Mouse (Mus musculus) hindbrain, postnatal 0 days (tissue): ENCODE measurements around the gene Nrxn3. TPM values are rescaled to one million over a fixed set of nuclear protein-coding genes. Genes with fewer than 3 reads are reported as not detected.

Source experiments
- ATAC-seq: fragments of 200-750 bp; cut with Nextera tagmentation; 2 replicates; pipeline ENCODE4 v1.8.0; 2017; ENCODE audit warnings: mild to moderate bottlenecking, moderate TSS enrichment, moderate library complexity
- DNase-seq: peaks from one replicate; pipeline ENCODE4 v3.0.0-alpha.2; 2015; ENCODE audit warnings: low spot score
- H3K27ac ChIP-seq: fragments of 300-500 bp; sonication (generic); 2 replicates; pipeline ENCODE4 v1.5.1; 2014; ENCODE audit warnings: mild to moderate bottlenecking
- H3K27me3 ChIP-seq: fragments of 300-500 bp; sonication (generic); 2 replicates; pipeline ENCODE4 v1.6.1; 2014; ENCODE audit warnings: low read length, mixed read lengths; ENCODE audit not compliant: insufficient read depth
- H3K36me3 ChIP-seq: fragments of 300-500 bp; sonication (generic); 2 replicates; pipeline ENCODE4 v1.6.1; 2014; ENCODE audit warnings: low read length, mixed read lengths; ENCODE audit not compliant: insufficient read depth
- H3K4me1 ChIP-seq: fragments of 300-500 bp; sonication (generic); 2 replicates; pipeline ENCODE4 v1.6.1; 2014; ENCODE audit warnings: antibody characterized with exemption, low read length, mixed read lengths; ENCODE audit not compliant: insufficient read depth
- H3K4me2 ChIP-seq: fragments of 300-500 bp; sonication (generic); 2 replicates; pipeline ENCODE4 v1.6.1; 2014; ENCODE audit warnings: low read depth, mild to moderate bottlenecking, low read length, moderate library complexity, mixed read lengths
- H3K4me3 ChIP-seq: fragments of 300-500 bp; sonication (generic); 2 replicates; pipeline ENCODE4 v1.5.1; 2014; ENCODE audit warnings: low read length
- H3K9ac ChIP-seq: fragments of 300-500 bp; sonication (generic); replicated peaks from 2 replicates; pipeline ENCODE4 v1.6.1; 2014; ENCODE audit warnings: mild to moderate bottlenecking, low read length, moderate library complexity, mixed read lengths
- H3K9me3 ChIP-seq: fragments of 300-500 bp; sonication (generic); 2 replicates; pipeline ENCODE4 v1.6.1; 2016; ENCODE audit warnings: low read length, mixed read lengths
- CTCF ChIP-seq: IDR thresholded peaks from 2 replicates; pipeline ENCODE4 v1.5.1; 2016; ENCODE audit warnings: antibody characterized with exemption, control low read depth, low read depth
- WGBS: fragments of 180-500 bp; shearing (Covaris S2); extraction: QIAGEN DNeasy Blood & Tissue Kit; methylation state at CpG from one replicate; pipeline ENCODE4 v1.1.7; 2014; 5-methylcytosine and 5-hydroxymethylcytosine counted together
- polyA plus RNA-seq: library from polyadenylated mRNA; unstranded; fragments of >200 nt; fragmentation: Nextera tagmentation; extraction: Ambion mirVana; gene quantifications from 2 replicates; pipeline ENCODE4 v1.2.1, GENCODE M21; 2015
- total RNA-seq: library from RNA; depleted of rRNA; stranded (reverse); fragments of >200 nt; gene quantifications from 2 replicates; pipeline ENCODE4 v1.2.3, GENCODE M21; 2014

The Nrxn3 gene
- total and polyA plus RNA-seq, 2 experiments from 2014 or later = 87.8 to 103 TPM

GRCm38 (mm10) chr12:88801656-88802007 lies 79.0 kb downstream of the Nrxn3 start:
- 18% methylated on average over 1 of the region's 1 CpGs for WGBS
- no peaks in the 10 kb centered on the region for H3K4me1 ChIP-seq
- DNase-seq = no peak
- no peaks in the 10 kb centered on the region for H3K27me3 ChIP-seq
- H3K4me3 ChIP-seq = no peak overlapping the region
- TF ChIP-seq CTCF = no peak
- H3K4me2 ChIP-seq = no peak overlapping the region
- ATAC-seq = peak; percentile 65; the same call in 1 of the 2 replicates
- no peak overlapping the region for H3K9ac ChIP-seq
- no peak overlapping the region for H3K27ac ChIP-seq
- H3K36me3 ChIP-seq = no peaks in the 10 kb centered on the region
- H3K9me3 ChIP-seq = no peaks in the 10 kb centered on the region

GRCm38 (mm10) chr12:88808947-88809346 lies 86.3 kb downstream of the Nrxn3 start:
- Histone ChIP-seq H3K27me3 (no peaks in the 10 kb centered on the region), H3K4me2 (no peak overlapping the region), H3K4me1 (no peaks in the 10 kb centered on the region), H3K4me3 (no peak overlapping the region), H3K9me3 (no peaks in the 10 kb centered on the region), H3K36me3 (no peaks in the 10 kb centered on the region), H3K27ac (no peak overlapping the region), H3K9ac (no peak overlapping the region)
- WGBS = 100% methylated on average over 1 of the region's 1 CpGs
- DNase-seq (no peak), ATAC-seq (no peak)
- TF ChIP-seq CTCF = no peak

GRCm38 (mm10) chr12:88812173-88812572 lies 89.5 kb downstream of the Nrxn3 start:
- Histone ChIP-seq H3K27ac (no peak overlapping the region), H3K4me3 (no peak overlapping the region), H3K4me2 (no peak overlapping the region), H3K36me3 (no peaks in the 10 kb centered on the region), H3K9ac (no peak overlapping the region), H3K4me1 (no peaks in the 10 kb centered on the region), H3K27me3 (no peaks in the 10 kb centered on the region), H3K9me3 (no peaks in the 10 kb centered on the region)
- 46% methylated on average over 5 of the region's 5 CpGs for WGBS
- DNase-seq = no peak
- no peak for TF ChIP-seq CTCF
- no peak for ATAC-seq

GRCm38 (mm10) chr12:88816865-88817264 lies 94.2 kb downstream of the Nrxn3 start:
- WGBS = 70% methylated on average over 5 of the region's 5 CpGs
- no peaks in the 10 kb centered on the region for H3K27me3 ChIP-seq
- no peaks in the 10 kb centered on the region for H3K9me3 ChIP-seq
- no peak overlapping the region for H3K4me2 ChIP-seq
- ATAC-seq (no peak), DNase-seq (no peak)
- no peak for TF ChIP-seq CTCF
- no peak overlapping the region for H3K4me3 ChIP-seq
- peaks cover 7% of the 10 kb centered on the region; the same call in 1 of the 2 replicates for H3K4me1 ChIP-seq
- H3K9ac ChIP-seq = no peak overlapping the region
- no peaks in the 10 kb centered on the region for H3K36me3 ChIP-seq
- H3K27ac ChIP-seq = no peak overlapping the region

- no peak for TF ChIP-seq CTCF
- ATAC-seq = peak; percentile 66; the same call in 1 of the 2 replicates
- Histone ChIP-seq H3K27me3 (no peaks in the 10 kb centered on the region), H3K9ac (no peak overlapping the region), H3K36me3 (no peaks in the 10 kb centered on the region), H3K4me3 (no peak overlapping the region), H3K4me1 (peaks cover 7% of the 10 kb centered on the region; the same call in 1 of the 2 replicates), H3K27ac (no peak overlapping the region), H3K9me3 (no peaks in the 10 kb centered on the region), H3K4me2 (no peak overlapping the region)
- peak; percentile 19 for DNase-seq
- 62% methylated on average over 4 of the region's 4 CpGs for WGBS
These were observed 96.1 kb downstream of the Nrxn3 start for GRCm38 (mm10) chr12:88818622-88819334.

- no peak for ATAC-seq
- 67% methylated on average over 5 of the region's 5 CpGs for WGBS
- Histone ChIP-seq H3K9me3 (no peaks in the 10 kb centered on the region), H3K4me1 (peaks cover 7% of the 10 kb centered on the region; the same call in 1 of the 2 replicates), H3K4me3 (no peak overlapping the region), H3K27ac (no peak overlapping the region), H3K36me3 (no peaks in the 10 kb centered on the region), H3K4me2 (no peak overlapping the region), H3K9ac (no peak overlapping the region), H3K27me3 (no peaks in the 10 kb centered on the region)
- no peak for DNase-seq
- TF ChIP-seq CTCF = no peak
These were observed 96.6 kb downstream of the Nrxn3 start for GRCm38 (mm10) chr12:88819335-88819709.

GRCm38 (mm10) chr12:88820131-88820530 lies 97.5 kb downstream of the Nrxn3 start:
- H3K4me3 ChIP-seq = no peak overlapping the region
- H3K27ac ChIP-seq = no peak overlapping the region
- H3K9ac ChIP-seq = no peak overlapping the region
- no peak for DNase-seq
- H3K4me1 ChIP-seq = peaks cover 7% of the 10 kb centered on the region; the same call in 1 of the 2 replicates
- no peak for ATAC-seq
- H3K4me2 ChIP-seq = no peak overlapping the region
- no peaks in the 10 kb centered on the region for H3K9me3 ChIP-seq
- TF ChIP-seq CTCF = no peak
- 32% methylated on average over 3 of the region's 3 CpGs for WGBS
- H3K36me3 ChIP-seq = no peaks in the 10 kb centered on the region
- no peaks in the 10 kb centered on the region for H3K27me3 ChIP-seq
